Mouse (Mus musculus) spleen, adult 2 months (tissue): Measurements from ENCODE around the gene Zfp2.

Source experiments
- CTCF ChIP-seq: fragments of 200-500 bp; IDR thresholded peaks from 2 replicates; pipeline ENCODE4 v1.5.1; 2011; ENCODE audit warnings: mild to moderate bottlenecking, inconsistent platforms; ENCODE audit not compliant: insufficient read depth, insufficient read length, insufficient replicate concordance; ENCODE audit errors: extremely low read depth
- POLR2A ChIP-seq: fragments of 200-500 bp; IDR thresholded peaks from 2 replicates; pipeline ENCODE4 v1.6.1; 2011; ENCODE audit warnings: low read depth, low read length, inconsistent platforms

DNA sequence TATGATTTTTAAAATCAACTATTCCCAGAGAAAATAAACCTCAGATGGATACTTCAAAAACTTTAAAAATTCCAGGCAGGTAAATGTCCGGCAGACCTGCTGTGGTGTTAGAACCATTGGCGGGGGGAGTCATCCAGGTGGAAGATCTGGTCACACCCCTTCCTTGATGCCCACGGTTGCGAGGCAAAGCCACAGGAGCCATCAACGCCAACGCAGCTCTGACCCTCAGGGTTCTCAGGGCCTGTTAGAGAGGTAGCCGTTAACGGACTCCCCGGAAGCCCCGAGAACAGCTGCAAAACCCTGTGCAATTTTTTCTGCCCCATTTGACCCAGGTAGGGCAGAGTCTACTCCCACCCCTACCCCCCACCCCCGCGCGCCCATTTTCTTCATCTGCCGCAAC lies 27.5 kb upstream of the Zfp2 start, which contains the start of gene 4933414I15Rik:
- TF ChIP-seq POLR2A: no peak
- TF ChIP-seq CTCF: no peak
